Mouse (Mus musculus): ENCODE measurements around the gene Neurod1.

DNA sequence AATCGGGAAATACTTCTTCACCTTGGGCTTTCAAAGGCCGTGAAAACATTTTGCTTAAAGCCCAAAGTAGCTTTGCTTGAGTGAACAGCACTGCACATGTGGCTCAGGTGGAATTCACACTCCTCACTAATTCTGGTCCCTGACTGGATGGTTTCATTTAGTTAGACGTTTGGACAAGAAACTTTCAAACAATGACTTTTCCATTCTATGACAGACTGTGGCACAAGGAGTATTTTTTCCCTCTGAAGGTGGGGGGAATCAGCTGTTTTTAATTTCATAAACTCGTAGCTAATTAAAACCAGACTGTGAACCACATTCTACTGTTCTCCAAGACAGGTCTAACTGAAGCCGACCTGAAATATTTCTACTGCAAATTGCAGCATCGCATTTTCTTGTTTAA lies 28.5 kb downstream of the Neurod1 start:
- no peak for TF ChIP-seq CTCF (conservative IDR thresholded peaks at IDR 0.05 in 1 of 2, IDR thresholded peaks at IDR 0.05 in 1 of 2; ENCODE audit: low read depth in 2 of 2, low read length in 2 of 2)
- TF ChIP-seq NELFE (IDR thresholded peaks at IDR 0.05; ENCODE audit: low read depth, low read length): no peak
- TF ChIP-seq TCF12 (IDR thresholded peaks at IDR 0.05; ENCODE audit: low read depth, low read length): no peak
- TF ChIP-seq MXI1 (IDR thresholded peaks at IDR 0.05; ENCODE audit: low read depth, low read length): no peak
- no peak for TF ChIP-seq GABPA (IDR thresholded peaks at IDR 0.05; ENCODE audit: insufficient replicate concordance, low read depth, low read length)
- no peak for TF ChIP-seq POLR2A (IDR thresholded peaks at IDR 0.05; ENCODE audit: low read depth, low read length)
- TF ChIP-seq EP300 (IDR thresholded peaks at IDR 0.05; ENCODE audit: low read length): no peak
- TF ChIP-seq E2F4 (IDR thresholded peaks at IDR 0.05; ENCODE audit: insufficient replicate concordance, low read depth, low read length): no peak
- no peak for TF ChIP-seq PAX5 (IDR thresholded peaks at IDR 0.05; ENCODE audit: low read length)
- no peak for TF ChIP-seq MAFK (IDR thresholded peaks at IDR 0.05; ENCODE audit: insufficient replicate concordance, low read length)
- no peak for TF ChIP-seq CHD2 (IDR thresholded peaks at IDR 0.05; ENCODE audit: low read length)
- no peak for TF ChIP-seq RCOR1 (conservative IDR thresholded peaks at IDR 0.05; ENCODE audit: low read depth, low read length)
- TF ChIP-seq USF2 (conservative IDR thresholded peaks at IDR 0.05; ENCODE audit: low read depth, low read length): no peak
